Mouse (Mus musculus): ENCODE measurements around the gene Ets1. TPM values are rescaled to one million over a fixed set of nuclear protein-coding genes. Genes with fewer than 3 reads are reported as not detected.

The Ets1 gene
- polyA plus RNA-seq, 1 experiment from 2014 or later, result 14.5 TPM

- no peaks in the 10 kb centered on the region for H3K9me3 ChIP-seq (replicated peaks; ENCODE audit: control insufficient read depth, low read length)
- no peaks in the 10 kb centered on the region for H3K4me1 ChIP-seq (ENCODE audit: control insufficient read depth, insufficient read depth, low read length)
- DNase-seq (ENCODE audit: low spot score) (no peak), ATAC-seq (no peak)
- no peaks in the 10 kb centered on the region for H3K36me3 ChIP-seq (ENCODE audit: control insufficient read depth, insufficient read depth, low read length)
- H3K4me3 ChIP-seq (ENCODE audit: low read depth, low read length), result no peak overlapping the region
- H3K27ac ChIP-seq (ENCODE audit: low read depth, low read length), result no peak overlapping the region
- peaks cover 3% of the 10 kb centered on the region; the same call in 1 of the 2 replicates for H3K27me3 ChIP-seq (replicated peaks; ENCODE audit: control insufficient read depth, insufficient read depth, low read length)
- no peak overlapping the region for H3K4me2 ChIP-seq (ENCODE audit: low read length)
- WGBS, result 85% methylated on average over 8 of the region's 8 CpGs
- no peak overlapping the region for H3K9ac ChIP-seq (ENCODE audit: low read length)
These were observed 39.7 kb upstream of the Ets1 start for GRCm38 (mm10) chr9:32596366-32596765.

DNA sequence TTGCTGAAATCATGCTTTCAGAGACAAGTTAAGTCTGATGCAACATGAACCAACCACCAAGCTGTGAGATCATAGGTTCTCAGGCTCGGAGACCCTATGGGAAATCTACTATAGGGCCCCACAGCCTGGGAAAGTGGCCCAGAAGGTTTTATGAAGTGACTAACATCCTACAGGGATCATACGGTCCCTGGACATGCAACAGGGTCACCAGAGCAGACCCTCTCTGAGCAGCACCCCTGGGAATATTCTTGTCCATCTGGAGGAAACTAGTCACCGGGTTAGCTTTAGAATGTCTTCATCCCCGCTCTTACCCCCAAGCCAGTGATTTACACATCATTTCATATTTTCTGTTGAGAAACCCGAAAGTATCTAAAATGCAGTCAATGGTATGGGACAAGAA is 34.1 kb upstream of the Ets1 start:
- DNase-seq (ENCODE audit: low spot score), result no peak
- Histone ChIP-seq H3K4me1 (ENCODE audit: control insufficient read depth, insufficient read depth, low read length) (no peaks in the 10 kb centered on the region), H3K9ac (ENCODE audit: low read length) (no peak overlapping the region), H3K27ac (ENCODE audit: low read depth, low read length) (no peak overlapping the region), H3K4me2 (ENCODE audit: low read length) (no peak overlapping the region), H3K4me3 (ENCODE audit: low read depth, low read length) (no peak overlapping the region), H3K27me3 (replicated peaks; ENCODE audit: control insufficient read depth, insufficient read depth, low read length) (no peaks in the 10 kb centered on the region), H3K9me3 (replicated peaks; ENCODE audit: control insufficient read depth, low read length) (no peaks in the 10 kb centered on the region), H3K36me3 (ENCODE audit: control insufficient read depth, insufficient read depth, low read length) (no peaks in the 10 kb centered on the region)
- 89% methylated on average over 5 of the region's 5 CpGs for WGBS
- ATAC-seq, result no peak

- H3K9ac ChIP-seq (ENCODE audit: low read length), result no peak overlapping the region
- H3K27ac ChIP-seq (ENCODE audit: low read depth, low read length), result no peak overlapping the region
- no peak for ATAC-seq
- H3K36me3 ChIP-seq (ENCODE audit: control insufficient read depth, insufficient read depth, low read length), result no peaks in the 10 kb centered on the region
- H3K27me3 ChIP-seq (replicated peaks; ENCODE audit: control insufficient read depth, insufficient read depth, low read length), result no peaks in the 10 kb centered on the region
- H3K4me1 ChIP-seq (ENCODE audit: control insufficient read depth, insufficient read depth, low read length), result no peaks in the 10 kb centered on the region
- no peaks in the 10 kb centered on the region for H3K9me3 ChIP-seq (replicated peaks; ENCODE audit: control insufficient read depth, low read length)
- no peak overlapping the region for H3K4me2 ChIP-seq (ENCODE audit: low read length)
- no peak overlapping the region for H3K4me3 ChIP-seq (ENCODE audit: low read depth, low read length)
- 89% methylated on average over 7 of the region's 7 CpGs for WGBS
- DNase-seq (ENCODE audit: low spot score), result no peak
These were observed 32.9 kb upstream of the Ets1 start for GRCm38 (mm10) chr9:32603097-32603496.

DNA sequence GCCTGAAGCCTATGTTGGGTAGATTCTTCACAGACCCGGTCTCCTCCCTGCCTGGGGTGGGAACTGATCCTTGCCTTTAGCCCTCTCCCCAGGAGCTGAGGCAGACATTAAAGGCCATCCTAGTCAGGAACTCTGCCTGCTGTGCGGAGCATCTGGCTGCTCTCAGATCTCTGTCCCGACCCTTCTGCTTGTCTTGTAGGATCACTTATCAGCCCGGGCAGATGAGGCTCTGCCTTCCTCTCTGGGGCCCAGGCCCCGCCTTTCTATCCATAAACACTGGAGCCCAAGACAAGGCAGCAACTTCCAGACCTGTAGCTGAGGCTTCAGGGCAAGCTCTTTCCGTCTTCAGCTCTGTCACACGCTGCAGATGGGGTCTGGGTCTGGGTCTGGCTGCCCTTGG is 28.8 kb upstream of the Ets1 start:
- Histone ChIP-seq H3K36me3 (ENCODE audit: control insufficient read depth, insufficient read depth, low read length) (no peaks in the 10 kb centered on the region), H3K4me1 (ENCODE audit: control insufficient read depth, insufficient read depth, low read length) (no peaks in the 10 kb centered on the region), H3K9me3 (replicated peaks; ENCODE audit: control insufficient read depth, low read length) (no peaks in the 10 kb centered on the region), H3K27ac (ENCODE audit: low read depth, low read length) (no peak overlapping the region), H3K27me3 (replicated peaks; ENCODE audit: control insufficient read depth, insufficient read depth, low read length) (no peaks in the 10 kb centered on the region), H3K4me2 (ENCODE audit: low read length) (no peak overlapping the region), H3K9ac (ENCODE audit: low read length) (no peak overlapping the region), H3K4me3 (ENCODE audit: low read depth, low read length) (no peak overlapping the region)
- ATAC-seq, result no peak
- DNase-seq (ENCODE audit: low spot score), result no peak
- 34% methylated on average over 7 of the region's 7 CpGs for WGBS

GRCm38 (mm10) chr9:32608831-32609610 is 27.0 kb upstream of the Ets1 start:
- no peak for DNase-seq (ENCODE audit: low spot score)

GRCm38 (mm10) chr9:32610218-32610617 is 25.8 kb upstream of the Ets1 start:
- ATAC-seq (no peak), DNase-seq (ENCODE audit: low spot score) (no peak)
- WGBS, result 84% methylated on average over 8 of the region's 8 CpGs
- no peak overlapping the region for H3K4me2 ChIP-seq (ENCODE audit: low read length)
- H3K4me3 ChIP-seq (ENCODE audit: low read depth, low read length), result no peak overlapping the region
- no peaks in the 10 kb centered on the region for H3K36me3 ChIP-seq (ENCODE audit: control insufficient read depth, insufficient read depth, low read length)
- H3K9me3 ChIP-seq (replicated peaks; ENCODE audit: control insufficient read depth, low read length), result no peaks in the 10 kb centered on the region
- no peak overlapping the region for H3K9ac ChIP-seq (ENCODE audit: low read length)
- no peak overlapping the region for H3K27ac ChIP-seq (ENCODE audit: low read depth, low read length)
- no peaks in the 10 kb centered on the region for H3K4me1 ChIP-seq (ENCODE audit: control insufficient read depth, insufficient read depth, low read length)
- no peaks in the 10 kb centered on the region for H3K27me3 ChIP-seq (replicated peaks; ENCODE audit: control insufficient read depth, insufficient read depth, low read length)

More at GRCm38 (mm10) chr9:32608831-32609610, 27.0 kb upstream of the Ets1 start:
- no peaks in the 10 kb centered on the region for H3K36me3 ChIP-seq (ENCODE audit: control insufficient read depth, insufficient read depth, low read length)
- no peaks in the 10 kb centered on the region for H3K4me1 ChIP-seq (ENCODE audit: control insufficient read depth, insufficient read depth, low read length)
- H3K4me3 ChIP-seq (ENCODE audit: low read depth, low read length), result no peak overlapping the region
- H3K9me3 ChIP-seq (replicated peaks; ENCODE audit: control insufficient read depth, low read length), result no peaks in the 10 kb centered on the region
- no peak overlapping the region for H3K4me2 ChIP-seq (ENCODE audit: low read length)
- H3K27ac ChIP-seq (ENCODE audit: low read depth, low read length), result no peak overlapping the region
- no peak for ATAC-seq
- 84% methylated on average over 10 of the region's 10 CpGs for WGBS
- no peaks in the 10 kb centered on the region for H3K27me3 ChIP-seq (replicated peaks; ENCODE audit: control insufficient read depth, insufficient read depth, low read length)
- no peak overlapping the region for H3K9ac ChIP-seq (ENCODE audit: low read length)

DNA sequence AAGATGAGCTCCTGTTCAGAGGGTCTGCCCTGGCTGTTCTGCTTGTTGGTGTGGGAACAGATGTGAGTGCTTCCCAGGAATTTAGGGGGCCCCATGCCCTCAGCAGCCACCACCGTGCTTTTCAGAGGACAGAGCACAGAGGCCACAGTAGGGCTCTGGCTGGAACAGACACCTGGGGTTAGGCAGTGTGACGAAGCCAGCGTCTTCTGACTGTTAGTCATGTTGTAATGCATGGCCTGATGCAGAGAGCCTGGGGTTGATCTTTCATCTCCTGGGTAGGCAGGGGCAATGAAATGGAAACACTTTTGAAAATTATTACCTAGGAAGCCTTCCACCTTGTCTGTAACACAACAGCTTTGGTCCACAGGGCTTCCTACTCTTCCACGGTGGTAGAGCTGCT is 25.4 kb upstream of the Ets1 start:
- no peak overlapping the region for H3K27ac ChIP-seq (ENCODE audit: low read depth, low read length)
- ATAC-seq, result no peak
- no peak overlapping the region for H3K4me2 ChIP-seq (ENCODE audit: low read length)
- no peaks in the 10 kb centered on the region for H3K27me3 ChIP-seq (replicated peaks; ENCODE audit: control insufficient read depth, insufficient read depth, low read length)
- H3K4me1 ChIP-seq (ENCODE audit: control insufficient read depth, insufficient read depth, low read length), result no peaks in the 10 kb centered on the region
- H3K9me3 ChIP-seq (replicated peaks; ENCODE audit: control insufficient read depth, low read length), result no peaks in the 10 kb centered on the region
- H3K36me3 ChIP-seq (ENCODE audit: control insufficient read depth, insufficient read depth, low read length), result no peaks in the 10 kb centered on the region
- 78% methylated on average over 4 of the region's 4 CpGs for WGBS
- no peak overlapping the region for H3K4me3 ChIP-seq (ENCODE audit: low read depth, low read length)
- DNase-seq (ENCODE audit: low spot score), result no peak
- H3K9ac ChIP-seq (ENCODE audit: low read length), result no peak overlapping the region

GRCm38 (mm10) chr9:32611340-32611739 is 24.7 kb upstream of the Ets1 start:
- H3K36me3 ChIP-seq (ENCODE audit: control insufficient read depth, insufficient read depth, low read length), result no peaks in the 10 kb centered on the region
- H3K9ac ChIP-seq (ENCODE audit: low read length), result no peak overlapping the region
- H3K9me3 ChIP-seq (replicated peaks; ENCODE audit: control insufficient read depth, low read length), result no peaks in the 10 kb centered on the region
- H3K4me2 ChIP-seq (ENCODE audit: low read length), result no peak overlapping the region
- H3K4me1 ChIP-seq (ENCODE audit: control insufficient read depth, insufficient read depth, low read length), result 0 out of 2 replicates have a peak, but pooled peaks cover 2% of the 10 kb centered on the region
- H3K4me3 ChIP-seq (ENCODE audit: low read depth, low read length), result no peak overlapping the region
- H3K27ac ChIP-seq (ENCODE audit: low read depth, low read length), result no peak overlapping the region
- 89% methylated on average over 4 of the region's 4 CpGs for WGBS
- ATAC-seq (no peak), DNase-seq (ENCODE audit: low spot score) (no peak)
- H3K27me3 ChIP-seq (replicated peaks; ENCODE audit: control insufficient read depth, insufficient read depth, low read length), result no peaks in the 10 kb centered on the region

GRCm38 (mm10) chr9:32612426-32612825 is 23.6 kb upstream of the Ets1 start:
- 91% methylated on average over 5 of the region's 5 CpGs for WGBS
- H3K27me3 ChIP-seq (replicated peaks; ENCODE audit: control insufficient read depth, insufficient read depth, low read length), result no peaks in the 10 kb centered on the region
- no peak for DNase-seq (ENCODE audit: low spot score)

More at GRCm38 (mm10) chr9:32612426-32612825, 23.6 kb upstream of the Ets1 start:
- Histone ChIP-seq H3K4me1 (ENCODE audit: control insufficient read depth, insufficient read depth, low read length) (0 out of 2 replicates have a peak, but pooled peaks cover 2% of the 10 kb centered on the region), H3K9me3 (replicated peaks; ENCODE audit: control insufficient read depth, low read length) (no peaks in the 10 kb centered on the region), H3K27ac (ENCODE audit: low read depth, low read length) (no peak overlapping the region), H3K36me3 (ENCODE audit: control insufficient read depth, insufficient read depth, low read length) (no peaks in the 10 kb centered on the region), H3K9ac (ENCODE audit: low read length) (no peak overlapping the region), H3K4me3 (ENCODE audit: low read depth, low read length) (no peak overlapping the region), H3K4me2 (ENCODE audit: low read length) (no peak overlapping the region)
- no peak for ATAC-seq
